Mouse (Mus musculus) small intestine, adult 2 months (tissue): Measurements from ENCODE around the gene Intu. TPM values are rescaled to one million over a fixed set of nuclear protein-coding genes. Genes with fewer than 3 reads are reported as not detected.

Experiments used
- H3K27ac ChIP-seq: fragments of 200-500 bp; 2 replicates; pipeline ENCODE4 v1.5.1; 2012; ENCODE audit warnings: low read depth, low read length, control low read depth, inconsistent platforms; ENCODE audit not compliant: insufficient read depth
- H3K27me3 ChIP-seq: fragments of 200-500 bp; 2 replicates; pipeline ENCODE4 v1.6.1; 2012; ENCODE audit warnings: mild to moderate bottlenecking, moderate library complexity, low read length, inconsistent platforms; ENCODE audit not compliant: control insufficient read depth, insufficient read depth
- H3K36me3 ChIP-seq: fragments of 200-500 bp; 2 replicates; pipeline ENCODE4 v1.6.1; 2012; ENCODE audit warnings: mild to moderate bottlenecking, low read length, control low read depth, inconsistent platforms; ENCODE audit not compliant: control insufficient read depth, insufficient read depth
- H3K4me1 ChIP-seq: fragments of 200-500 bp; 2 replicates; pipeline ENCODE4 v1.6.1; 2012; ENCODE audit warnings: low read length, inconsistent platforms, mixed read lengths; ENCODE audit not compliant: control insufficient read depth, insufficient read depth, insufficient read length
- H3K4me3 ChIP-seq: fragments of 200-500 bp; 2 replicates; pipeline ENCODE4 v1.5.1; 2012; ENCODE audit warnings: low read depth, mild to moderate bottlenecking, control low read depth, inconsistent platforms, low read length, moderate library complexity
- CTCF ChIP-seq: fragments of 200-500 bp; IDR thresholded peaks from 2 replicates; pipeline ENCODE4 v1.5.1; 2012; ENCODE audit warnings: low read depth, mild to moderate bottlenecking, control low read depth, inconsistent platforms, low read length, moderate library complexity, mixed read lengths; ENCODE audit not compliant: insufficient replicate concordance, insufficient read length; ENCODE audit errors: extremely low read depth
- POLR2A ChIP-seq: fragments of 200-500 bp; IDR thresholded peaks from 2 replicates; pipeline ENCODE4 v1.6.1; 2012; ENCODE audit warnings: low read depth, mild to moderate bottlenecking, control low read depth, inconsistent platforms, low read length, moderate library complexity
- WGBS: fragments of 180-500 bp; shearing (Covaris S2); methylation state at CpG from one replicate; pipeline ENCODE4 v1.1.7; 2018; 5-methylcytosine and 5-hydroxymethylcytosine counted together
- polyA plus RNA-seq: library from polyadenylated mRNA; depleted of rRNA; stranded (reverse); fragments of >200 nt; gene quantifications from 2 replicates; pipeline ENCODE4 v1.2.3, GENCODE M21; 2012; rRNA removed

Intu gene
- polyA plus RNA-seq, result 0.37 and 0.80 TPM in 2 replicates

DNA sequence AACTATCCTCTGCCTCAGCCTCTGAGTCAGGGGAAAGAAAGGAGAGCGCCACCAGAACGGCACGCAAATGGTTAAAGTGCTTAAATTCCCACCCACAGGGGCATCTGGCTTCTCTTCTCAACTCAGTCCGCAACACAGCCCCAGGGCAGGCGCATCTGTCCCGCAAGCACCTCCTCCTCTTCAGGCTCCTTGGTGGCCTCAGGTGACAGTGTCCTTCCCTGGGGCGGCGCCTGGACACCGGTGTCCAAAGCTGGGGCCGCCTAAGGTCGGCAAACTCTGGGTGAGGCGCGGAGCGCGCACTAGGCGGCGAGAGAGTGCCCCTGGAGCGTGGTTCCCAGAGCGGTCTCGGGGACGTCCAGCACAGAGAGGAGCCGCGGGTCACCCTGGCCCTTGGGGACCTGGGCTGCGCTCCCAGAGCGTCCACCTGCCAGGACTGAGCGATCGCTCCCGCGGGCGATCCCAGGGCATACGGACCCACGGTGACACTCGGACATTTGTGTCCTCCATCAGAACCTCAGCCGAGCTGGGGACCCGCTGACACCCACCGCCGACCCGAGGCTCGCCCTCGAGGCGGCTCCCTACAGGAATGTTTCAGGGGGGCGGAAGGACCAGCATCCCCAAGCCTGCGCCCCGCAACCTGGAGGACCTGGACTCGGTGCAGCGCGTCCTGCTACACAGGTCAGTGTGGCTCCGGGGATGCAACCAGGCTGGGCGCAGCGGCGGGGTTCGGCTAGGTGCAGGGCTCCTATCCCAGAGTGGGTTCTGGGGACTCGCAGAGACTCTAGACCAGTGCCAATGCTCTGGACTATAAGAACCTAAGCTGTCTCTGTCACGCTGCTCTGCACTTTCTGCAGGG lies at the start of gene Intu:
Gene Intu (plus strand): TSS at position 1 of the 856 bp plus-strand sequence.
- no peaks in the 10 kb centered on the region for H3K27me3 ChIP-seq
- H3K36me3 ChIP-seq, result no peaks in the 10 kb centered on the region
- 1% methylated on average over 54 of the region's 54 CpGs for WGBS
- H3K4me3 ChIP-seq, result peak within 1 kb of the TSS; percentile 64
- H3K27ac ChIP-seq, result no peak within 1 kb of the TSS
- TF ChIP-seq CTCF, result peak; percentile 48; the same call in 1 of the 2 replicates
- TF ChIP-seq POLR2A, result no peak
- peaks cover 8% of the 10 kb centered on the region for H3K4me1 ChIP-seq

DNA sequence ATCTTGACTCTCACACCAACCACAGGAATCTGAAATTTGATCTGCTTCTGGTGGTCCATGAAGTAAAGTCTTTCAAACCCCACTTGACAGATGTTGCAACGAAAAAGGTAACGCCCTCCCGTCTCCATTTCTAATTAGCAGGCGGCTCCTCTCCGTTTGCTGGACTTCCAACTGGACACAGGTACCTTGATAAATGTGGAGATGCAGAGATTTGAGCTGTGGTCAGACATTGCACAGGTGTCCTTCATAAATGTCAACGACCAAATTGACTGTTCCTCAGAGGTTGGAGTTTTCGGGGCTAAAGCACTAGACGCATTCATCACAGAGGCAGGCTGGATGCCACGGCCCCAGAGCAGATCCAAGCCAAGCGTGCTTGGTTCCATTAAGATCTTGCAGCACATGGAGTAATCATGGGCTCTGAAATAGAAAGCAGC lies 47.8 kb upstream of the Intu start:
- H3K36me3 ChIP-seq, result no peaks in the 10 kb centered on the region
- no peaks in the 10 kb centered on the region for H3K4me1 ChIP-seq
- TF ChIP-seq POLR2A (no peak), CTCF (no peak)
- no peaks in the 10 kb centered on the region for H3K27me3 ChIP-seq
- no peak overlapping the region for H3K4me3 ChIP-seq
- 70% methylated on average over 10 of the region's 10 CpGs for WGBS
- no peak overlapping the region for H3K27ac ChIP-seq

DNA sequence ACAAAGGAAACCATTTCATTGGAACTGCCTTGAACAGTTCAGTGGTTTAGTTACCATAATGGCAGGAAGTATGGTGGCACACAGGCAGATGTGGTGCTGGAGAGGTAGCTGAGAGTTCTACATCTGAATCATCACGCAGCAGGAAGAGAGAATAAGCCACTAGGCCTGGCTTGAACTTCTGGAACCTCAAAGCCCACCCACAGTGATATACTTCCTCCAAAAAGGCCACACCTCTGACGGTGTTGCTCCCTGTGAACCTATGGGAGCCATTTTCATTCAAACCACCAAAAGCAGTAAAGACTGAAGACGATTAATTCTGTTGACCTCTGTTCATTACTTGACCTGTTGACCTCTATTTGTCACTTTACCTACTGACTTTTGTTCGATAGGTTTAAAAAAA lies 43.7 kb upstream of the Intu start:
- no peaks in the 10 kb centered on the region for H3K27me3 ChIP-seq
- no peaks in the 10 kb centered on the region for H3K4me1 ChIP-seq
- 78% methylated on average over 4 of the region's 4 CpGs for WGBS
- TF ChIP-seq CTCF, result no peak
- TF ChIP-seq POLR2A, result no peak
- no peak overlapping the region for H3K27ac ChIP-seq
- H3K4me3 ChIP-seq, result no peak overlapping the region
- no peaks in the 10 kb centered on the region for H3K36me3 ChIP-seq

DNA sequence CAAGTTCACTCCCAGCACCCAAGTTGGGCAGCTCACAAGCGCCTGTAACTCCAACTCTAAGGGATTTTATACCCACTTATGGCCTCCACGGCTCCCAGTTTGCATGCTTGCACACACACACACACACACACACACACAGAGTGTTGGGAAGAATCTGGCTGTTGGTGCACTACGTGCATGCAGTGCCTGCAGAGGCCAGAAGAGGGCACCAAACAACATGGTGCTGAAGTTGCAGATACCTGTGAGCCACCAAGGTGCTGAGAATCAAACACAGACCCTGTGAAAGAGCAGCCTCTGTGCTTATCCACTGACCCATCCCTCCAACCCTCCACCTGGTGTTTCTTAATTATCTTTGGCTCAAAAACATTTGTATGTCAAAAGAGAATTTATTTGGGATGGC lies 39.3 kb upstream of the Intu start:
- no peak for TF ChIP-seq POLR2A
- peak; percentile 30; the same call in 1 of the 2 replicates for TF ChIP-seq CTCF

DNA sequence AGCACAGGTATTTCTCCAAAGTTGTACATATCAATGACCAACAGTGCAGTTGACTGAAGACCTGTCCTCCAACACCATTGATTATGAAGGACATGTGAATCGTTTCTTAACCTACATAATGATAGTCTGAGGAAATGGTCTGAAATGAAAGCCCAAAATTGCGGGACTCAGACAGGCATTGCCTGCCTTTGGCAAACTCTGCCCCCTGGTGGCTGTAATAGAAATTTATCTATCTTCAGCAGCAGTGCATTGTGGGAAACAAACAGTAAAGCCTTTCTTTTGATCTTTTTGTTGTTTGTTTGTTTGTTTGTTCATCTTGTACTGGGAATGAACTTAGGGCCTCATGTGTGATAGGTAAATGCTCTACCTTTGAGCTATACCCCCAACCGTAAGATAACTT lies 32.2 kb upstream of the Intu start:
- Histone ChIP-seq H3K27ac (no peak overlapping the region), H3K36me3 (no peaks in the 10 kb centered on the region), H3K4me3 (no peak overlapping the region), H3K27me3 (no peaks in the 10 kb centered on the region), H3K4me1 (no peaks in the 10 kb centered on the region)
- no peak for TF ChIP-seq POLR2A
- TF ChIP-seq CTCF, result peak; percentile 32; the same call in 1 of the 2 replicates
- WGBS, result 85% methylated on average over 3 of the region's 3 CpGs

More for the DNA sequence above, 39.3 kb upstream of the Intu start:
- Histone ChIP-seq H3K4me3 (no peak overlapping the region), H3K4me1 (no peaks in the 10 kb centered on the region), H3K27ac (no peak overlapping the region), H3K36me3 (no peaks in the 10 kb centered on the region), H3K27me3 (no peaks in the 10 kb centered on the region)
- 88% methylated on average over 3 of the region's 3 CpGs for WGBS

DNA sequence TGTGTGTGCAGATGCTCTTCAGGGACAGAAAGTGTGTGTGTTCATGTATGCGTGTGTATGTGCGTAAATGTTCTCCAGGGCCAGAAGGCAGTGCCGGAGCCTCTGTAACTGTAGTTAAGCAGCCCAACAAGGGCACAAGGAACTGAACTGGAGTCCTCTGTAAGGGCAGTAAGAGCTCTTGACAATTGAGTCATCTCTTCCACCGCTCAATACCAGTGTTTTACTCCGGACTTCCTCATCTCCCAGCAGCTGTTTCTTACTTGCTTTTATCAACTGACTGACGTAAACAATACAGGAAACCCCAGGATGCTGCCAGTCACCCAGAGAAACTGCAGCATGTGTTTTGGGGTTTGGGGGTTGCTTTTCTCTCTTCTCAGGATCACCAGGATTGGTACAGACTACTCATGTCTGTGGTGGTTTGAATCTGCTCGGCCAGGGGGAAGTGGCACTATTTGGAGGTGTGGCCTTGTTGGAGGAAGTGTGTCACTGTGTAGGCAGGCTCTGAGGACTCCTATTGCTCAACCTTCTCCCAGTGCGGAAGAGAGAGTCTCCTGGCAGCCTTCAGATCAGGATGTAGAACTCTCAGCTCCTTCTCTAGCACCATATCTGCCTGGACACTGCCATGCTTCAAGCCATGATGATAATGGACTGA lies 30.8 kb upstream of the Intu start:
- 77% methylated on average over 8 of the region's 8 CpGs for WGBS

DNA sequence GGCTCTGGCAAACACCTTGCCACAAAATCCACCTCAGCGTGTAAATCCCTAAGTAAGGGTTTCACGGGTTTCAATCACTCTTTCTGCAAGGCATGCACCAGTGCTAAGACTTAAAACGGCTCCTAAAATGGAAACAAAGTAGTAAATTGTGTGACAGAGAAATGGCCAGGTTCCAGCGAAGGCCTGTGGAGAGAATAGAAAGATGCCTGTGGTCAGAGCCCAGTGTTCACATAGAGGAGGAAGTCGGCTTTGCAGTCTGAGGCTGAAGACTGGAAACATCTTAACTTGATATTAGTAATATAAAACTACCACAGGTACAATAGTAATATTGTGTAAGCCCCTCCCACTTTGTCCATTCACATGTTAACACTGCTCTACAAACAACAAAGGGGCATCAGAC lies 26.7 kb upstream of the Intu start:
- H3K4me1 ChIP-seq, result no peaks in the 10 kb centered on the region
- TF ChIP-seq POLR2A, result no peak
- TF ChIP-seq CTCF, result no peak
- no peak overlapping the region for H3K27ac ChIP-seq
- H3K4me3 ChIP-seq, result no peak overlapping the region
- no peaks in the 10 kb centered on the region for H3K36me3 ChIP-seq
- H3K27me3 ChIP-seq, result no peaks in the 10 kb centered on the region
- 80% methylated on average over 5 of the region's 5 CpGs for WGBS

More for the DNA sequence above, 30.8 kb upstream of the Intu start:
- TF ChIP-seq CTCF (no peak), POLR2A (no peak)
- H3K27me3 ChIP-seq, result no peaks in the 10 kb centered on the region
- no peaks in the 10 kb centered on the region for H3K4me1 ChIP-seq
- H3K4me3 ChIP-seq, result no peak overlapping the region
- no peaks in the 10 kb centered on the region for H3K36me3 ChIP-seq
- H3K27ac ChIP-seq, result no peak overlapping the region
